Mouse (Mus musculus) cerebellum, adult 2 months (tissue): Measurements from ENCODE around the gene Fgfr2.

Source experiments
- CTCF ChIP-seq: fragments of 200-500 bp; IDR thresholded peaks from 2 replicates; pipeline ENCODE4 v1.5.1; 2011; ENCODE audit warnings: low read depth, mild to moderate bottlenecking, control low read depth, low read length, moderate library complexity, borderline replicate concordance; ENCODE audit not compliant: insufficient read depth
- POLR2A ChIP-seq: fragments of 200-500 bp; IDR thresholded peaks from 2 replicates; pipeline ENCODE4 v1.6.1; 2011; ENCODE audit warnings: low read length, control low read depth, borderline replicate concordance; ENCODE audit not compliant: insufficient read depth

DNA sequence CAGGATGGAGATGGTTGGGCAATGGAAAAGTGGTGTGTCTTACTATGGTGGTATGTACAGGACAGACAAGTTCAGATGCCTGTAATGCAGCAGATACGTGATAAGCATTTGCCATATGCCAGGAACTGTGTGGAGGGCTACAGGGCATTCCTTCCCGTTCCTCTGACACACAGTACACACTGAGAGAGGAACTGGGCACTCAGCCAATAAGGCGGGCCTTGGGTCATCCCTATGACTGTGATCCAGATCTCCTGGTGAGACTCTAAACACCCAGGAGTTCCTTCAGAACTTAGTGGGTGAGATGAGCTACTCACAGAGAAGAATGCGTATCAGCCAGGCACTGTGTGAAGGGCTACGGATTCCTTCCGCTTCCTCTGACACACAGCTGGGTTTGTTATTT is 2009.5 kb downstream of the Fgfr2 start:
- TF ChIP-seq CTCF = no peak
- TF ChIP-seq POLR2A = no peak
